In genomic region chr4:62516079-62516478, GRCm38 (mm10) we compare ENCODE assay signal across 8 mouse cellular contexts. TPM values are rescaled to one million over a fixed set of nuclear protein-coding genes. Genes with fewer than 3 reads are reported as not detected.
DNase-seq lines count a peak whose midpoint lies in the region; TF ChIP-seq lines count a peak whose summit lies in the region.

No protein-coding gene starts in this region.

- H3K4me3 ChIP-seq in heart, adult 2 months = no peak overlapping the region; the same call in 1 of the 2 replicates

- TF ChIP-seq EP300 in heart, adult 2 months (IDR thresholded peaks at IDR 0.05; ENCODE audit: insufficient read depth, low read depth, low read length) = peak; percentile 72

- H3K27me3 ChIP-seq in heart, adult 2 months (ENCODE audit: control insufficient read depth, insufficient read depth, low read length) = no peaks in the 10 kb centered on the region

- TF ChIP-seq CTCF in heart, adult 2 months (IDR thresholded peaks at IDR 0.05) = peak; percentile 47

- H3K27ac ChIP-seq in heart, adult 2 months = peak overlapping the region; percentile 78

- peak; percentile 57 to 75 for DNase-seq in spleen, postnatal 4 days (ENCODE audit: low spot score in 2 of 2)
- DNase-seq in spleen, adult 12 weeks (ENCODE audit: low spot score) = no peak
- DNase-seq in heart, adult 2 months = peak; percentile 70 to 81
- peak; percentile 79 for DNase-seq in kidney, adult 9 months
- DNase-seq in lung, postnatal 10 days = peak; percentile 78
- no peak for DNase-seq in urinary bladder, postnatal 14 days (ENCODE audit: low spot score)
- DNase-seq in layer of hippocampus, adult 9-11 months = no peak
- no peak for DNase-seq in thymus, postnatal 10 days (ENCODE audit: low spot score in 2 of 2)

- peak; percentile 40; the same call in 1 of the 2 replicates for TF ChIP-seq POLR2A in heart, adult 2 months (IDR thresholded peaks at IDR 0.05; ENCODE audit: insufficient read depth, low read depth, low read length)

- no peaks in the 10 kb centered on the region; the same call in none of the 2 replicates for H3K36me3 ChIP-seq in heart, adult 2 months (ENCODE audit: control insufficient read depth, insufficient read depth, low read length)

- 34% methylated on average over 2 of the region's 2 CpGs for WGBS in heart, adult 2 months

- peaks cover 21% of the 10 kb centered on the region for H3K4me1 ChIP-seq in heart, adult 2 months (ENCODE audit: control insufficient read depth, insufficient read depth, low read length)

- no peaks in the 10 kb centered on the region for H3K79me2 ChIP-seq in heart, adult 2 months (replicated peaks; ENCODE audit: control insufficient read depth, insufficient read depth, low read length)

- no peak overlapping the region for H3K9ac ChIP-seq in heart, adult 2 months (ENCODE audit: low read depth, low read length)

- intact Hi-C loops in heart, adult 2 months (cut with DNase I) = loop anchor here (2.0 to 10.0 kb wide), 5 partner anchors 13 to 889 kb away; partner anchors contain the start of genes Akna, Fkbp15, Hdhd3 and Slc31a1

RNA-seq across cellular contexts. Expression of gene Alad, which starts 3.6 kb away (rescaled TPM):
- total RNA-seq in heart, adult 2 months (2021) = 10 to 100 TPM; 65.6 to 70.8 TPM
- polyA plus RNA-seq in heart, adult 2 months (2012; rRNA removed) = 123 and 126 TPM in 2 replicates

RNA-seq across cellular contexts. Expression of gene Pole3, which starts 8.8 kb away (rescaled TPM):
- 10 to 100 TPM; 16.1 to 19.1 TPM for total RNA-seq in heart, adult 2 months (2021)
- 10.5 and 18.0 TPM in 2 replicates for polyA plus RNA-seq in heart, adult 2 months (2012; rRNA removed)

RNA-seq across cellular contexts. Expression of gene 4933430I17Rik, which starts 9.1 kb away (rescaled TPM):
- not detected for total RNA-seq in heart, adult 2 months (2021)
- polyA plus RNA-seq in heart, adult 2 months (2012; rRNA removed) = not detected in 2 replicates

RNA-seq across cellular contexts. Expression of gene Hdhd3, which starts 12.8 kb away (rescaled TPM):
- 1 to 10 TPM; 3.9 to 4.0 TPM for total RNA-seq in heart, adult 2 months (2021)
- polyA plus RNA-seq in heart, adult 2 months (2012; rRNA removed) = 9.0 and 11.2 TPM in 2 replicates

RNA-seq across cellular contexts. Expression of gene Bspry, which starts 36.2 kb away (rescaled TPM):
- total RNA-seq in heart, adult 2 months (2021) = under 1 TPM; 0.09 to 0.13 TPM
- 0.41 and 1.2 TPM in 2 replicates for polyA plus RNA-seq in heart, adult 2 months (2012; rRNA removed)

Comparison
In these comparisons a context has a peak if more than half of its experiments do, and no peak if none do; other contexts are left out.
1. DNase-seq: peak in spleen, postnatal 4 days (2 of 2), heart, adult 2 months (2 of 2), kidney, adult 9 months (single experiment) and lung, postnatal 10 days (single experiment); none in spleen, adult 12 weeks (single experiment), urinary bladder, postnatal 14 days (single experiment), layer of hippocampus, adult 9-11 months (single experiment) and thymus, postnatal 10 days (0 of 2).